Mouse (Mus musculus) liver, embryonic 14.5 days (tissue): Measurements from ENCODE around the gene Ccdc71. TPM values are rescaled to one million over a fixed set of nuclear protein-coding genes. Genes with fewer than 3 reads are reported as not detected.

ENCODE experiments used
- ATAC-seq: fragments of 200-750 bp; cut with Nextera tagmentation; 2 replicates; pipeline ENCODE4 v1.8.0; 2017; ENCODE audit warnings: moderate number of reproducible peaks, mild to moderate bottlenecking, moderate library complexity; ENCODE audit not compliant: insufficient read depth
- DNase-seq, 3 experiments: peaks; one replicate each; pipeline ENCODE4 v3.0.0-alpha.2; 2012 to 2013; ENCODE audit warnings: low read depth in 3 of 3, low spot score in 3 of 3
- H3K27ac ChIP-seq: fragments of 300-500 bp; sonication (generic); 2 replicates; pipeline ENCODE4 v1.5.1; 2014; ENCODE audit warnings: moderate library complexity, mild to moderate bottlenecking, control low read depth, inconsistent platforms
- H3K27me3 ChIP-seq: fragments of 300-500 bp; sonication (generic); 2 replicates; pipeline ENCODE4 v1.6.1; 2014; ENCODE audit warnings: mild to moderate bottlenecking, low read length, moderate library complexity; ENCODE audit not compliant: control insufficient read depth, insufficient read depth
- H3K36me3 ChIP-seq: fragments of 300-500 bp; sonication (generic); replicated peaks from 2 replicates; pipeline ENCODE4 v1.6.1; 2014; ENCODE audit warnings: low read depth; ENCODE audit not compliant: control insufficient read depth, insufficient read depth
- H3K4me1 ChIP-seq, 2 experiments: fragments of 200-500 bp in 1 of 2; fragments of 300-500 bp in 1 of 2; sonication (generic) in 1 of 2; replicated peaks; 2 replicates each; pipeline ENCODE4 v1.6.1; 2012 to 2014; ENCODE audit warnings: antibody characterized with exemption in 1 of 2, inconsistent platforms in 1 of 2, low read length in 1 of 2; ENCODE audit not compliant: control insufficient read depth in 2 of 2, insufficient read depth in 2 of 2
- H3K4me2 ChIP-seq: fragments of 300-500 bp; sonication (generic); 2 replicates; pipeline ENCODE4 v1.6.1; 2014; ENCODE audit warnings: low read depth, mild to moderate bottlenecking, control low read depth, moderate library complexity
- H3K4me3 ChIP-seq, 2 experiments: fragments of 200-500 bp in 1 of 2; fragments of 300-500 bp in 1 of 2; sonication (generic) in 1 of 2; 2 replicates each; pipeline ENCODE4 v1.5.1; 2012 to 2014; ENCODE audit warnings: low read depth in 2 of 2, low read length in 2 of 2, mild to moderate bottlenecking in 2 of 2, control low read depth in 1 of 2, inconsistent platforms in 1 of 2, moderate library complexity in 1 of 2; ENCODE audit not compliant: insufficient read depth in 1 of 2
- H3K9ac ChIP-seq: fragments of 300-500 bp; sonication (generic); replicated peaks from 2 replicates; pipeline ENCODE4 v1.6.1; 2014; ENCODE audit warnings: mild to moderate bottlenecking, control low read depth, moderate library complexity
- H3K9me3 ChIP-seq: fragments of 300-500 bp; sonication (generic); 2 replicates; pipeline ENCODE4 v1.6.1; 2016; ENCODE audit warnings: low read length, mixed read lengths; ENCODE audit not compliant: control insufficient read depth
- CTCF ChIP-seq: IDR thresholded peaks from 2 replicates; pipeline ENCODE4 v1.5.1; 2016; ENCODE audit warnings: antibody characterized with exemption, low read depth, control low read depth
- EP300 ChIP-seq: IDR thresholded peaks from 2 replicates; pipeline ENCODE4 v1.6.1; 2016; ENCODE audit warnings: antibody characterized with exemption, low read depth
- WGBS: fragments of 180-500 bp; shearing (Covaris S2); extraction: QIAGEN DNeasy Blood & Tissue Kit; methylation state at CpG from one replicate; pipeline ENCODE4 v1.1.7; 2014; ENCODE audit not compliant: insufficient replicate concordance; 5-methylcytosine and 5-hydroxymethylcytosine counted together
- polyA plus RNA-seq, 2 experiments: library from polyadenylated mRNA; depleted of rRNA in 1 of 2; stranded (reverse) in 1 of 2; unstranded in 1 of 2; fragments of >200 nt; fragmentation: Nextera tagmentation in 1 of 2; extraction: Ambion mirVana in 1 of 2; gene quantifications; 2 replicates each; pipeline versions ENCODE4 v1.2.1 to v1.2.3; 2012 to 2014

Ccdc71 gene
- polyA plus RNA-seq, 2 experiments: 9.7 to 14.5 TPM

GRCm38 (mm10) chr9:108436182-108436581 is 24.1 kb upstream of the Ccdc71 start, which contains the start of gene BC048562:
TSS of gene BC048562 (plus strand) at chr9:108436482.
- ATAC-seq: no peak
- H3K27ac ChIP-seq: no peak within 1 kb of the TSS
- no peak within 1 kb of the TSS for H3K9ac ChIP-seq
- H3K4me3 ChIP-seq: no peak within 1 kb of the TSS
- H3K27me3 ChIP-seq: no peaks in the 10 kb centered on the region
- WGBS: 67% methylated on average over 3 of the region's 3 CpGs
- no peaks in the 10 kb centered on the region for H3K9me3 ChIP-seq
- no peaks in the 10 kb centered on the region for H3K36me3 ChIP-seq
- H3K4me2 ChIP-seq: no peak within 1 kb of the TSS
- peaks cover 0 to 4% of the 10 kb centered on the region in 2 experiments; a peak in 1 of 4 replicates for H3K4me1 ChIP-seq
- no peak for TF ChIP-seq CTCF
- no peak for TF ChIP-seq EP300
- no peak for DNase-seq

GRCm38 (mm10) chr9:108439176-108439575 is 21.2 kb upstream of the Ccdc71 start:
- Histone ChIP-seq H3K36me3 (no peaks in the 10 kb centered on the region), H3K9me3 (no peaks in the 10 kb centered on the region), H3K27me3 (no peaks in the 10 kb centered on the region), H3K4me3 (no peak overlapping the region), H3K4me2 (no peak overlapping the region), H3K9ac (no peak overlapping the region), H3K4me1 (0 out of 4 replicates have a peak, but pooled peaks cover 0 to 4% of the 10 kb centered on the region in 2 experiments), H3K27ac (no peak overlapping the region)
- ATAC-seq (no peak), DNase-seq (no peak)
- no peak for TF ChIP-seq EP300
- no peak for TF ChIP-seq CTCF
- WGBS: 62% methylated on average over 6 of the region's 6 CpGs

DNA sequence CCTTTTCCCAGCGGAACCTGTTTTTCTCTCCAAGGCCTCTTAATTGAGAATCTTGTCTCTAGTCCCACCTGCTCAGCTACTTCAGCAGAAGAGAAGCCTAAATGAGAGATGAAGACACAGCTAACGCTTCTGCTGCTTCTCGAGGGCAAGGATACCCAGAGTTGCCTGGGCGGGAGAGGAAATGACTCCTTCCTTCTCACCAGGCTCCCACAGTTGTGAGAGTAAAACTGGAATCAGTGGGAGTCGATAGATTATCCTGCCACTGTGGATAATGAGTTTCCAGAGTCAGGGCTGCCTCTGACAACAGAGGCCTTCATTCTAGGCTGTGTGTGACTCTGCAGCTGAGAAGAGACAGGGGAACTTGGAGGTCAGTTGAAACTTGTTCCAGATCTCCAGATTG is 19.8 kb upstream of the Ccdc71 start:
- WGBS: 54% methylated on average over 5 of the region's 5 CpGs
- no peak overlapping the region for H3K4me2 ChIP-seq
- ATAC-seq (no peak), DNase-seq (no peak)
- 0 out of 4 replicates have a peak, but pooled peaks cover 0 to 4% of the 10 kb centered on the region in 2 experiments for H3K4me1 ChIP-seq
- no peak overlapping the region for H3K4me3 ChIP-seq
- H3K9me3 ChIP-seq: no peaks in the 10 kb centered on the region
- H3K36me3 ChIP-seq: no peaks in the 10 kb centered on the region
- H3K27ac ChIP-seq: no peak overlapping the region
- H3K9ac ChIP-seq: no peak overlapping the region
- H3K27me3 ChIP-seq: no peaks in the 10 kb centered on the region
- TF ChIP-seq EP300 (no peak), CTCF (no peak)

DNA sequence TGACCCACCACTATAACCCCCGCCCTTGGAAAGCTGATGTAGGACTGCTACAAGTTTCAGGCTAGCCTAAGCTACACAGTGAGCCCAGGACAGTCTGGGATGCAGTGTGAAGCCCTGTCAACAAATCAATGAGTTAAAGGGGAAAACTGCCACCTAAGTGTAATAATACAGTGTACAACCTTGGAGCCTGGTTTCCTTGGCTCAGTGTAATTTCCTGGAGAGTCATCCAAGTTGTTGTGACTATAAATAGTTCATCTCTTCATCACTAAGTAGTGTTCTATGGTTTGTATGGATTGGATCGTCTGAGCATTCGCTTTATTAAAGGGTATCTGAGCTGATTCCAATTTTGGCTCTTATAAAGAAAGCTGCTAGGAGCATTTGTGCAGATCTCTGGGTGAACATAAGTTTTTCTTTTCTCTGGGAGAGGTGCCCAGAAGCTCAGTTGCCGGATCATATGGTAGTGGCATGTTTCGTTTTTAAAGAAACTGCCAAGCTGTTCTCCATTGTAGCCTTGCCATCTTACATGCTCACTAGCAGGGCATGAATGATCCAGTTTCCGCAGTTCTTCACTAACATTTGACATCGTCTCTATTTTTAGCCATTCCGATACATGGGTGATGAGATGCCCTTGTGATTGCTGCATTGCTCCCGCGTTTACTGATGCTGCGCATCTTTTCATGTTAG is 18.9 kb upstream of the Ccdc71 start:
- Histone ChIP-seq H3K27me3 (no peaks in the 10 kb centered on the region), H3K36me3 (no peaks in the 10 kb centered on the region), H3K4me3 (no peak overlapping the region), H3K4me1 (0 out of 4 replicates have a peak, but pooled peaks cover 0 to 4% of the 10 kb centered on the region in 2 experiments), H3K9ac (no peak overlapping the region), H3K9me3 (no peaks in the 10 kb centered on the region), H3K27ac (no peak overlapping the region), H3K4me2 (no peak overlapping the region)
- TF ChIP-seq EP300: no peak
- TF ChIP-seq CTCF: no peak
- whole genome bisulfite sequencing: 76% methylated on average over 11 of the region's 11 CpGs
- DNase-seq (no peak), ATAC-seq (no peak)

DNA sequence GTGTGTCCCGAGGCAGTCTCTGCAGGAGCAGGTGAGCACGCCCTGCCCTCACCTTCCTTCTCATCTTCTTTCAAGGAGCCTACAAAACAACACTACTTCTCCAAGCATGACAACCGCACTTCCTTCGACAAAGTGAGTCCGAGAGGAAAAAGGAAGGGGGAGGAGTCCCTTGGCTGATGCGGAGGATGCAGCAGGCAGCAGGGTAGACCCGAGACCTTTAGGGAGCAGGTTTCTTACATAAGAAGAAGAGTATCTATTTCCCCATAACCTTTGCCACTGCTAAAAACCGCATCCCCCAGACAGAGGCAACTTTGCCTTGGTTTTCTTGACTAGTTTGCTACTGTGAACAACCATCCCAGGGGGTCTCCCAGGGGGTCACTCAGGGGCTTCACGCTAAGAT is 15.2 kb upstream of the Ccdc71 start:
- DNase-seq (no peak), ATAC-seq (no peak)
- Histone ChIP-seq H3K4me1 (peaks cover 4 to 7% of the 10 kb centered on the region in 2 experiments), H3K4me3 (no peak overlapping the region), H3K9ac (no peak overlapping the region), H3K27ac (no peak overlapping the region), H3K4me2 (no peak overlapping the region), H3K9me3 (no peaks in the 10 kb centered on the region), H3K36me3 (no peaks in the 10 kb centered on the region), H3K27me3 (no peaks in the 10 kb centered on the region)
- TF ChIP-seq CTCF (no peak), EP300 (no peak)
- 30% methylated on average over 9 of the region's 9 CpGs for WGBS
